Mouse (Mus musculus) ovary, postnatal 14 days (tissue): Measurements from ENCODE around the gene Npepl1.

Experiments used
- DNase-seq: peaks from one replicate; pipeline ENCODE4 v3.0.0; 2022; ENCODE audit warnings: low spot score

The Npepl1 gene

GRCm38 (mm10) chr2:174109991-174110782, at the start of gene Npepl1:
Npepl1 (plus strand) TSS chr2:174110349.
- DNase-seq: peak; percentile 64

- no peak for DNase-seq
Observed at GRCm38 (mm10) chr2:174061219-174061618, 48.9 kb upstream of the Npepl1 start.

- DNase-seq: no peak
Observed at GRCm38 (mm10) chr2:174063074-174063473, 47.1 kb upstream of the Npepl1 start.

- no peak for DNase-seq
Observed at GRCm38 (mm10) chr2:174063527-174064211, 46.5 kb upstream of the Npepl1 start.

- no peak for DNase-seq
Observed at GRCm38 (mm10) chr2:174067793-174068419, 42.2 kb upstream of the Npepl1 start.

GRCm38 (mm10) chr2:174069532-174070049, 40.6 kb upstream of the Npepl1 start:
- no peak for DNase-seq

- DNase-seq: no peak
Observed at GRCm38 (mm10) chr2:174071406-174071805, 38.7 kb upstream of the Npepl1 start.

- no peak for DNase-seq
Observed at GRCm38 (mm10) chr2:174073156-174073790, 36.9 kb upstream of the Npepl1 start.

GRCm38 (mm10) chr2:174074621-174075020, 35.5 kb upstream of the Npepl1 start:
- no peak for DNase-seq

GRCm38 (mm10) chr2:174075072-174075570, 35.0 kb upstream of the Npepl1 start:
- no peak for DNase-seq

GRCm38 (mm10) chr2:174075673-174076432, 34.3 kb upstream of the Npepl1 start, which contains the start of gene Stx16:
Stx16 (plus strand) TSS chr2:174076308.
- DNase-seq: peak; percentile 98

- DNase-seq: no peak
Observed at GRCm38 (mm10) chr2:174076433-174076824, 33.7 kb upstream of the Npepl1 start.

- no peak for DNase-seq
Observed at GRCm38 (mm10) chr2:174077004-174077695, 33.0 kb upstream of the Npepl1 start.

GRCm38 (mm10) chr2:174077776-174078338, 32.3 kb upstream of the Npepl1 start:
- DNase-seq: no peak

- no peak for DNase-seq
Observed at GRCm38 (mm10) chr2:174081833-174082232, 28.3 kb upstream of the Npepl1 start.

GRCm38 (mm10) chr2:174082380-174082918, 27.7 kb upstream of the Npepl1 start:
- DNase-seq: no peak

GRCm38 (mm10) chr2:174095086-174095485, 15.1 kb upstream of the Npepl1 start:
- DNase-seq: no peak

GRCm38 (mm10) chr2:174102399-174102798, 7.8 kb upstream of the Npepl1 start:
- no peak for DNase-seq

GRCm38 (mm10) chr2:174103527-174103926, 6.6 kb upstream of the Npepl1 start:
- no peak for DNase-seq

GRCm38 (mm10) chr2:174107375-174107774, 2.8 kb upstream of the Npepl1 start:
- DNase-seq: no peak
